In the genomic region with DNA sequence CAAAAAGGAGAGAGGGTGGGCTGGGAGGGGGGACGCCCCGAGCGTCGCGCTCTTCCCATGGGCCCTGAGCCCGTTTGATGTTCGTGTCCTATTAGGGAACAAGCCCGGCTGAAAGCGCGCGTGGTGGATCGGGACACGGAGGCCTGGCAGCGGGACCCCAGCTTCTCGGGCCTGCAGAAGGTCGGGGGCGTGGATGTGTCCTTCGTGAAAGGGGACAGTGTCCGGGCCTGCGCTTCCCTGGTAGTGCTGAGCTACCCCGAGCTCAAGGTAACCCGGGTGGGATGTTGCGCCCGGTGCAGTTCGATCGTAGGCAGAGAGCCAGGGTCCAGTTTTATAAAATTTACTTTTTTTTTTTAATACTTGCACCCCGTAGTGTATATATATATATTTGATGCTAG, we compare ENCODE assay signal across 7 mouse cellular contexts. TPM values are rescaled to one million over a fixed set of nuclear protein-coding genes. Genes with fewer than 3 reads are reported as not detected.
DNase-seq lines count a peak whose midpoint lies in the region; ATAC-seq and TF ChIP-seq lines count a peak whose summit lies in the region.

No protein-coding gene starts in this region.

- H3K4me2 ChIP-seq in lung, embryonic 16.5 days (ENCODE audit: low read depth, low read length), result peak overlapping the region; percentile 80
- H3K4me2 ChIP-seq in intestine, postnatal 0 days (replicated peaks; ENCODE audit: low read depth), result peak overlapping the region; percentile 96
- H3K4me2 ChIP-seq in neural tube, embryonic 15.5 days, result peak overlapping the region; percentile 92

- no peaks in the 10 kb centered on the region for H3K27me3 ChIP-seq in lung, embryonic 16.5 days (ENCODE audit: control insufficient read depth, insufficient read depth, low read depth, low read length)
- H3K27me3 ChIP-seq in intestine, postnatal 0 days (replicated peaks; ENCODE audit: control insufficient read depth, insufficient read depth, low read length), result no peaks in the 10 kb centered on the region
- H3K27me3 ChIP-seq in neural tube, embryonic 15.5 days (replicated peaks), result no peaks in the 10 kb centered on the region

- no peak for DNase-seq in lung, postnatal 25 days (ENCODE audit: low spot score)
- no peak for DNase-seq in adrenal gland, adult 8-10 months
- no peak for DNase-seq in urinary bladder, postnatal 25 days (ENCODE audit: low spot score)

- peaks cover 4% of the 10 kb centered on the region; the same call in 1 of the 2 replicates for H3K36me3 ChIP-seq in lung, embryonic 16.5 days (ENCODE audit: control insufficient read depth, insufficient read depth, low read length)
- peaks cover 27% of the 10 kb centered on the region for H3K36me3 ChIP-seq in intestine, postnatal 0 days (ENCODE audit: control insufficient read depth, insufficient read depth)
- H3K36me3 ChIP-seq in neural tube, embryonic 15.5 days, result no peaks in the 10 kb centered on the region

- WGBS in lung, embryonic 16.5 days, result 4% methylated on average over 27 of the region's 27 CpGs
- WGBS in intestine, postnatal 0 days, result 4% methylated on average over 27 of the region's 27 CpGs
- WGBS in neural tube, embryonic 15.5 days, result 6% methylated on average over 27 of the region's 27 CpGs

- no peak for TF ChIP-seq CTCF in embryonic fibroblast, embryonic 13.5 days (IDR thresholded peaks at IDR 0.05; ENCODE audit: borderline replicate concordance, insufficient read depth, low read length)
- TF ChIP-seq CTCF in intestine, postnatal 0 days (IDR thresholded peaks at IDR 0.05; ENCODE audit: low read depth), result no peak

- no peaks in the 10 kb centered on the region for H3K9me3 ChIP-seq in lung, embryonic 16.5 days (ENCODE audit: control insufficient read depth, low read length)
- no peaks in the 10 kb centered on the region for H3K9me3 ChIP-seq in intestine, postnatal 0 days (ENCODE audit: control insufficient read depth)
- no peaks in the 10 kb centered on the region for H3K9me3 ChIP-seq in neural tube, embryonic 15.5 days (replicated peaks)

- ATAC-seq in lung, embryonic 16.5 days (ENCODE audit: low read depth), result peak; percentile 19; the same call in 1 of the 2 replicates
- no peak for ATAC-seq in intestine, postnatal 0 days
- peak; percentile 42; the same call in 1 of the 2 replicates for ATAC-seq in neural tube, embryonic 15.5 days (ENCODE audit: low FRiP score)

- H3K9ac ChIP-seq in lung, embryonic 16.5 days (ENCODE audit: low read length), result peak overlapping the region; percentile 91
- peak overlapping the region; percentile 81 for H3K9ac ChIP-seq in intestine, postnatal 0 days (ENCODE audit: low read depth, low read length)
- H3K9ac ChIP-seq in neural tube, embryonic 15.5 days (replicated peaks), result peak overlapping the region; percentile 75

- no peak; the same call in 1 of the 2 replicates for TF ChIP-seq POLR2A in embryonic fibroblast, embryonic 13.5 days (IDR thresholded peaks at IDR 0.05; ENCODE audit: low read depth, low read length)

- H3K27ac ChIP-seq in lung, embryonic 16.5 days (ENCODE audit: low read length), result peak overlapping the region; percentile 88
- no peak overlapping the region for H3K27ac ChIP-seq in embryonic fibroblast, embryonic 13.5 days (ENCODE audit: insufficient read depth, low read length)
- H3K27ac ChIP-seq in intestine, postnatal 0 days (ENCODE audit: low read depth, low read length), result peak overlapping the region; percentile 81
- peak overlapping the region; percentile 95 for H3K27ac ChIP-seq in neural tube, embryonic 15.5 days (replicated peaks)

- H3K4me3 ChIP-seq in lung, embryonic 16.5 days (ENCODE audit: low read length), result peak overlapping the region; percentile 80
- peak overlapping the region; percentile 73 for H3K4me3 ChIP-seq in embryonic fibroblast, embryonic 13.5 days (ENCODE audit: insufficient read depth, low read length)
- peak overlapping the region; percentile 83 for H3K4me3 ChIP-seq in intestine, postnatal 0 days (ENCODE audit: low read depth, low read length)
- peak overlapping the region; percentile 65 for H3K4me3 ChIP-seq in neural tube, embryonic 15.5 days (replicated peaks)

- H3K4me1 ChIP-seq in lung, embryonic 16.5 days (replicated peaks; ENCODE audit: control insufficient read depth, insufficient read depth, low read length), result peaks cover 6% of the 10 kb centered on the region
- no peaks in the 10 kb centered on the region for H3K4me1 ChIP-seq in embryonic fibroblast, embryonic 13.5 days (ENCODE audit: control insufficient read depth, insufficient read depth, low read length)
- 0 out of 2 replicates have a peak, but pooled peaks cover 4% of the 10 kb centered on the region for H3K4me1 ChIP-seq in intestine, postnatal 0 days (replicated peaks; ENCODE audit: control insufficient read depth, insufficient read depth, low read length)
- H3K4me1 ChIP-seq in neural tube, embryonic 15.5 days, result peaks cover 33% of the 10 kb centered on the region

RNA-seq across cellular contexts. Expression of gene Endov, which starts 0.5 kb away (rescaled TPM):
- polyA plus RNA-seq in lung, embryonic 16.5 days (2015; fragmentation: Nextera tagmentation; extraction: Ambion mirVana), result 16.0 and 17.9 TPM in 2 replicates
- polyA plus RNA-seq in embryonic fibroblast, embryonic 13.5 days (2011; ENCODE audit: insufficient read length, low read depth, missing spikeins), result 9.7 and 15.2 TPM in 2 replicates
- polyA plus RNA-seq in intestine, postnatal 0 days (2015; fragmentation: Nextera tagmentation; extraction: Ambion mirVana), result 8.4 and 10.6 TPM in 2 replicates
- polyA plus RNA-seq in neural tube, embryonic 15.5 days (2015; fragmentation: Nextera tagmentation; extraction: Ambion mirVana), result 15.1 and 15.8 TPM in 2 replicates
- total RNA-seq in adrenal gland, adult 8-10 months (2022), result 10 to 100 TPM; 23.8 to 31.3 (median 29.2) TPM

RNA-seq across cellular contexts. Expression of gene Nptx1, which starts 55.9 kb away (rescaled TPM):
- 1.0 and 1.2 TPM in 2 replicates for polyA plus RNA-seq in lung, embryonic 16.5 days (2015; fragmentation: Nextera tagmentation; extraction: Ambion mirVana)
- 1.2 and 3.3 TPM in 2 replicates for polyA plus RNA-seq in embryonic fibroblast, embryonic 13.5 days (2011; ENCODE audit: insufficient read length, low read depth, missing spikeins)
- polyA plus RNA-seq in intestine, postnatal 0 days (2015; fragmentation: Nextera tagmentation; extraction: Ambion mirVana), result 0.26 and 0.37 TPM in 2 replicates
- polyA plus RNA-seq in neural tube, embryonic 15.5 days (2015; fragmentation: Nextera tagmentation; extraction: Ambion mirVana), result 26.0 and 28.3 TPM in 2 replicates
- total RNA-seq in adrenal gland, adult 8-10 months (2022), result 1 to 10 TPM; 2.4 to 8.5 (median 5.4) TPM
